Mouse (Mus musculus): Measurements from ENCODE around the gene Gm30083. TPM values are rescaled to one million over a fixed set of nuclear protein-coding genes. Genes with fewer than 3 reads are reported as not detected.

The Gm30083 gene
- polyA plus RNA-seq, 1 experiment from 2014 or later, result not detected

GRCm38 (mm10) chr14:33958841-33959240 is 56.1 kb downstream of the Gm30083 start:
- no peaks in the 10 kb centered on the region for H3K9me3 ChIP-seq
- 6% methylated on average over 3 of the region's 3 CpGs for WGBS
- no peak overlapping the region for H3K9ac ChIP-seq
- no peak overlapping the region for H3K4me2 ChIP-seq
- H3K4me3 ChIP-seq, result no peak overlapping the region
- no peak overlapping the region for H3K27ac ChIP-seq (replicated peaks)
- H3K36me3 ChIP-seq, result no peaks in the 10 kb centered on the region
- 0 out of 2 replicates have a peak, but pooled peaks cover 3% of the 10 kb centered on the region for H3K27me3 ChIP-seq (replicated peaks)
- no peak for ATAC-seq (ENCODE audit: extremely low read depth, insufficient number of reproducible peaks, low FRiP score, low TSS enrichment)
- peaks cover 14% of the 10 kb centered on the region for H3K4me1 ChIP-seq

- WGBS, result 55% methylated on average over 4 of the region's 4 CpGs
- no peak for ATAC-seq (ENCODE audit: extremely low read depth, insufficient number of reproducible peaks, low FRiP score, low TSS enrichment)
These were observed 56.8 kb downstream of the Gm30083 start for GRCm38 (mm10) chr14:33958186-33958585.

GRCm38 (mm10) chr14:33956055-33956454 is 58.9 kb downstream of the Gm30083 start:
- H3K4me2 ChIP-seq, result no peak overlapping the region
- H3K4me1 ChIP-seq, result peaks cover 14% of the 10 kb centered on the region
- H3K27ac ChIP-seq (replicated peaks), result no peak overlapping the region
- 61% methylated on average over 13 of the region's 13 CpGs for WGBS
- no peak for ATAC-seq (ENCODE audit: extremely low read depth, insufficient number of reproducible peaks, low FRiP score, low TSS enrichment)
- H3K36me3 ChIP-seq, result no peaks in the 10 kb centered on the region
- 0 out of 2 replicates have a peak, but pooled peaks cover 3% of the 10 kb centered on the region for H3K27me3 ChIP-seq (replicated peaks)
- no peak overlapping the region for H3K9ac ChIP-seq
- no peaks in the 10 kb centered on the region for H3K9me3 ChIP-seq
- H3K4me3 ChIP-seq, result no peak overlapping the region

More at GRCm38 (mm10) chr14:33958186-33958585, 56.8 kb downstream of the Gm30083 start:
- Histone ChIP-seq H3K36me3 (no peaks in the 10 kb centered on the region), H3K9ac (no peak overlapping the region), H3K27ac (replicated peaks) (no peak overlapping the region), H3K27me3 (replicated peaks) (0 out of 2 replicates have a peak, but pooled peaks cover 3% of the 10 kb centered on the region), H3K4me3 (no peak overlapping the region), H3K4me2 (no peak overlapping the region), H3K9me3 (no peaks in the 10 kb centered on the region), H3K4me1 (peaks cover 14% of the 10 kb centered on the region)

GRCm38 (mm10) chr14:33953761-33954160 is 61.2 kb downstream of the Gm30083 start, which contains the start of gene Rbp3:
Gene Rbp3 (plus strand): TSS chr14:33954003.
- Histone ChIP-seq H3K36me3 (no peaks in the 10 kb centered on the region), H3K4me2 (no peak within 1 kb of the TSS), H3K9ac (no peak within 1 kb of the TSS), H3K27ac (replicated peaks) (no peak within 1 kb of the TSS), H3K4me3 (no peak within 1 kb of the TSS), H3K9me3 (no peaks in the 10 kb centered on the region), H3K4me1 (peaks cover 9% of the 10 kb centered on the region), H3K27me3 (replicated peaks) (no peaks in the 10 kb centered on the region)
- no peak for ATAC-seq (ENCODE audit: extremely low read depth, insufficient number of reproducible peaks, low FRiP score, low TSS enrichment)
- WGBS, result 69% methylated on average over 5 of the region's 5 CpGs

- Histone ChIP-seq H3K4me3 (no peak overlapping the region), H3K9me3 (no peaks in the 10 kb centered on the region), H3K36me3 (no peaks in the 10 kb centered on the region), H3K27ac (replicated peaks) (no peak overlapping the region), H3K27me3 (replicated peaks) (no peaks in the 10 kb centered on the region), H3K4me2 (no peak overlapping the region), H3K4me1 (no peaks in the 10 kb centered on the region), H3K9ac (no peak overlapping the region)
- ATAC-seq (ENCODE audit: extremely low read depth, insufficient number of reproducible peaks, low FRiP score, low TSS enrichment), result no peak
- 50% methylated on average over 6 of the region's 6 CpGs for WGBS
These were observed 62.6 kb downstream of the Gm30083 start for GRCm38 (mm10) chr14:33952233-33952981.

- Histone ChIP-seq H3K9ac (no peak overlapping the region), H3K36me3 (no peaks in the 10 kb centered on the region), H3K4me1 (peaks cover 6% of the 10 kb centered on the region; the same call in 1 of the 2 replicates), H3K27me3 (replicated peaks) (no peaks in the 10 kb centered on the region), H3K4me3 (no peak overlapping the region), H3K9me3 (no peaks in the 10 kb centered on the region), H3K4me2 (no peak overlapping the region), H3K27ac (replicated peaks) (no peak overlapping the region)
- no peak for ATAC-seq (ENCODE audit: extremely low read depth, insufficient number of reproducible peaks, low FRiP score, low TSS enrichment)
- WGBS, result 72% methylated on average over 6 of the region's 6 CpGs
These were observed 68.9 kb downstream of the Gm30083 start for GRCm38 (mm10) chr14:33946125-33946524.

- Histone ChIP-seq H3K9me3 (no peaks in the 10 kb centered on the region), H3K27me3 (replicated peaks) (0 out of 2 replicates have a peak, but pooled peaks cover 3% of the 10 kb centered on the region), H3K4me1 (peaks cover 16% of the 10 kb centered on the region), H3K4me2 (no peak overlapping the region), H3K9ac (no peak overlapping the region), H3K27ac (replicated peaks) (no peak overlapping the region), H3K36me3 (no peaks in the 10 kb centered on the region), H3K4me3 (no peak overlapping the region)
- 60% methylated on average over 5 of the region's 5 CpGs for WGBS
- no peak for ATAC-seq (ENCODE audit: extremely low read depth, insufficient number of reproducible peaks, low FRiP score, low TSS enrichment)
These were observed 72.8 kb downstream of the Gm30083 start for GRCm38 (mm10) chr14:33942222-33942621.

- WGBS, result 17% methylated on average over 8 of the region's 8 CpGs
- ATAC-seq (ENCODE audit: extremely low read depth, insufficient number of reproducible peaks, low FRiP score, low TSS enrichment), result no peak
- Histone ChIP-seq H3K9ac (no peak within 1 kb of the TSS), H3K9me3 (no peaks in the 10 kb centered on the region), H3K4me1 (peaks cover 16% of the 10 kb centered on the region), H3K4me3 (no peak within 1 kb of the TSS), H3K27ac (replicated peaks) (no peak within 1 kb of the TSS), H3K27me3 (replicated peaks) (peaks cover 16% of the 10 kb centered on the region), H3K4me2 (peak within 1 kb of the TSS; percentile 25; the same call in 1 of the 2 replicates), H3K36me3 (no peaks in the 10 kb centered on the region)
These were observed 74.2 kb downstream of the Gm30083 start, which contains the start of gene Gdf2 for GRCm38 (mm10) chr14:33940739-33941138. Gene Gdf2 (plus strand): TSS chr14:33941039.

- peaks cover 32% of the 10 kb centered on the region for H3K27me3 ChIP-seq (replicated peaks)
- H3K4me2 ChIP-seq, result peak overlapping the region; percentile 63
- H3K4me3 ChIP-seq, result peak overlapping the region; percentile 35
- WGBS, result 22% methylated on average over 9 of the region's 9 CpGs
- no peaks in the 10 kb centered on the region for H3K36me3 ChIP-seq
- H3K27ac ChIP-seq (replicated peaks), result no peak overlapping the region
- no peaks in the 10 kb centered on the region for H3K9me3 ChIP-seq
- no peak for ATAC-seq (ENCODE audit: extremely low read depth, insufficient number of reproducible peaks, low FRiP score, low TSS enrichment)
- H3K4me1 ChIP-seq, result peaks cover 16% of the 10 kb centered on the region
- peak overlapping the region; percentile 63; the same call in 1 of the 2 replicates for H3K9ac ChIP-seq
These were observed 75.9 kb downstream of the Gm30083 start for GRCm38 (mm10) chr14:33939117-33939516.

Other genes starting within 250 kb of the Gm30083 start
- gene Gdf10, start 91.6 kb downstream of the Gm30083 start, polyA plus RNA-seq (2015; fragmentation: Nextera tagmentation; extraction: Ambion mirVana), result 2.7 and 5.0 TPM in 2 replicates
- 0.41 and 0.43 TPM in 2 replicates for gene Gdf2, start 74.1 kb downstream of the Gm30083 start, polyA plus RNA-seq (2015; fragmentation: Nextera tagmentation; extraction: Ambion mirVana)
- gene Rbp3, start 61.2 kb downstream of the Gm30083 start, polyA plus RNA-seq (2015; fragmentation: Nextera tagmentation; extraction: Ambion mirVana), result 0.03 and 0.09 TPM in 2 replicates
- 0.03 TPM in 2 replicates for gene Zfp488, start 36.4 kb downstream of the Gm30083 start, polyA plus RNA-seq (2015; fragmentation: Nextera tagmentation; extraction: Ambion mirVana)
- gene Gm5460, start 1.6 kb upstream of the Gm30083 start, polyA plus RNA-seq (2015; fragmentation: Nextera tagmentation; extraction: Ambion mirVana), result 0.04 TPM in 1 of 2 replicates, not detected in the other
- not detected in 2 replicates for gene Antxrl, start 37.5 kb upstream of the Gm30083 start, polyA plus RNA-seq (2015; fragmentation: Nextera tagmentation; extraction: Ambion mirVana)
- 0.91 and 1.3 TPM in 2 replicates for gene Anxa8, start 70.8 kb upstream of the Gm30083 start, polyA plus RNA-seq (2015; fragmentation: Nextera tagmentation; extraction: Ambion mirVana)
- gene A630023A22Rik, start 87.6 kb upstream of the Gm30083 start, polyA plus RNA-seq (2015; fragmentation: Nextera tagmentation; extraction: Ambion mirVana), result not detected in 2 replicates
- 0.07 and 0.08 TPM in 2 replicates for gene Npy4r, start 137.3 kb upstream of the Gm30083 start, polyA plus RNA-seq (2015; fragmentation: Nextera tagmentation; extraction: Ambion mirVana)
- gene Gprin2, start 186.5 kb upstream of the Gm30083 start, polyA plus RNA-seq (2015; fragmentation: Nextera tagmentation; extraction: Ambion mirVana), result 0.08 and 0.28 TPM in 2 replicates
- 0.18 and 0.27 TPM in 2 replicates for gene Syt15, start 204.4 kb upstream of the Gm30083 start, polyA plus RNA-seq (2015; fragmentation: Nextera tagmentation; extraction: Ambion mirVana)

All from heart, embryonic 13.5 days (tissue).